Mouse (Mus musculus) liver, postnatal 0 days (tissue): ENCODE results near the gene Sar1b. TPM values are rescaled to one million over a fixed set of nuclear protein-coding genes. Genes with fewer than 3 reads are reported as not detected.

Experiments used
- ATAC-seq: fragments of 200-750 bp; cut with Nextera tagmentation; 2 replicates; pipeline ENCODE4 v1.8.0; 2017; ENCODE audit warnings: mild to moderate bottlenecking, moderate library complexity
- DNase-seq: peaks from one replicate; pipeline ENCODE4 v3.0.0-alpha.2; 2016
- H3K27ac ChIP-seq: fragments of 300-500 bp; sonication (generic); 2 replicates; pipeline ENCODE4 v1.5.1; 2014; ENCODE audit warnings: antibody characterized with exemption, moderate library complexity, mild to moderate bottlenecking, low read depth
- H3K27me3 ChIP-seq: fragments of 300-500 bp; sonication (generic); 2 replicates; pipeline ENCODE4 v1.6.1; 2014; ENCODE audit warnings: low read length, control low read depth, mixed read lengths; ENCODE audit not compliant: insufficient read depth
- H3K36me3 ChIP-seq: fragments of 300-500 bp; sonication (generic); replicated peaks from 2 replicates; pipeline ENCODE4 v1.6.1; 2014; ENCODE audit warnings: mild to moderate bottlenecking, control low read depth, low read length, moderate library complexity, mixed read lengths; ENCODE audit not compliant: insufficient read depth
- H3K4me1 ChIP-seq: fragments of 300-500 bp; sonication (generic); 2 replicates; pipeline ENCODE4 v1.6.1; 2014; ENCODE audit warnings: antibody characterized with exemption, mild to moderate bottlenecking, control low read depth; ENCODE audit not compliant: insufficient read depth
- H3K4me2 ChIP-seq: fragments of 300-500 bp; sonication (generic); 2 replicates; pipeline ENCODE4 v1.6.1; 2014; ENCODE audit warnings: low read depth, mild to moderate bottlenecking, low read length, moderate library complexity, mixed read lengths
- H3K4me3 ChIP-seq: fragments of 300-500 bp; sonication (generic); 2 replicates; pipeline ENCODE4 v1.5.1; 2014; ENCODE audit warnings: low read depth, low read length
- H3K9ac ChIP-seq: fragments of 300-500 bp; sonication (generic); replicated peaks from 2 replicates; pipeline ENCODE4 v1.6.1; 2014; ENCODE audit warnings: mild to moderate bottlenecking, moderate library complexity
- H3K9me3 ChIP-seq: fragments of 300-500 bp; sonication (generic); 2 replicates; pipeline ENCODE4 v1.6.1; 2016; ENCODE audit warnings: mild to moderate bottlenecking, control low read depth, low read length, mixed read lengths
- CTCF ChIP-seq: sonication (generic); IDR thresholded peaks from 2 replicates; pipeline ENCODE4 v1.5.1; 2016; ENCODE audit warnings: antibody characterized with exemption, low read depth
- EP300 ChIP-seq: IDR thresholded peaks from 2 replicates; pipeline ENCODE4 v1.6.1; 2016; ENCODE audit warnings: antibody characterized with exemption, low read depth, mild to moderate bottlenecking
- WGBS: fragments of 180-500 bp; shearing (Covaris S2); extraction: QIAGEN DNeasy Blood & Tissue Kit; methylation state at CpG from one replicate; pipeline ENCODE4 v1.1.7; 2014; ENCODE audit not compliant: insufficient replicate concordance; 5-methylcytosine and 5-hydroxymethylcytosine counted together
- polyA plus RNA-seq: library from polyadenylated mRNA; unstranded; fragments of >200 nt; fragmentation: Nextera tagmentation; extraction: Ambion mirVana; gene quantifications from 2 replicates; pipeline ENCODE4 v1.2.1, GENCODE M21; 2015

Gene Sar1b
- polyA plus RNA-seq, 1 experiment from 2014 or later = 204 TPM

GRCm38 (mm10) chr11:51759251-51759650 is 4.2 kb upstream of the Sar1b start:
- WGBS = 69% methylated on average over 2 of the region's 2 CpGs
- no peak for ATAC-seq

GRCm38 (mm10) chr11:51759941-51760657 is 3.4 kb upstream of the Sar1b start:
- Histone ChIP-seq H3K4me1 (peaks cover 26% of the 10 kb centered on the region), H3K4me2 (no peak overlapping the region), H3K27ac (peak overlapping the region; percentile 89), H3K9ac (no peak overlapping the region), H3K36me3 (no peaks in the 10 kb centered on the region), H3K27me3 (no peaks in the 10 kb centered on the region), H3K4me3 (no peak overlapping the region), H3K9me3 (no peaks in the 10 kb centered on the region)
- 70% methylated on average over 6 of the region's 6 CpGs for WGBS
- no peak for TF ChIP-seq CTCF
- TF ChIP-seq EP300 = no peak
- DNase-seq = no peak
- no peak for ATAC-seq

More at GRCm38 (mm10) chr11:51759251-51759650, 4.2 kb upstream of the Sar1b start:
- Histone ChIP-seq H3K27ac (peak overlapping the region; percentile 89), H3K4me3 (no peak overlapping the region), H3K9me3 (no peaks in the 10 kb centered on the region), H3K9ac (no peak overlapping the region), H3K27me3 (no peaks in the 10 kb centered on the region), H3K4me1 (peaks cover 27% of the 10 kb centered on the region), H3K36me3 (no peaks in the 10 kb centered on the region), H3K4me2 (no peak overlapping the region)
- peak; percentile 26; the same call in 1 of the 2 replicates for TF ChIP-seq EP300
- TF ChIP-seq CTCF = no peak
- DNase-seq = no peak

GRCm38 (mm10) chr11:51761241-51761640 is 2.2 kb upstream of the Sar1b start:
- WGBS = 75% methylated on average over 5 of the region's 5 CpGs
- H3K9me3 ChIP-seq = no peaks in the 10 kb centered on the region
- DNase-seq (no peak), ATAC-seq (no peak)
- H3K27me3 ChIP-seq = no peaks in the 10 kb centered on the region
- no peak overlapping the region for H3K27ac ChIP-seq
- H3K4me2 ChIP-seq = no peak overlapping the region
- no peak for TF ChIP-seq EP300
- no peak overlapping the region for H3K9ac ChIP-seq
- H3K36me3 ChIP-seq = no peaks in the 10 kb centered on the region
- H3K4me1 ChIP-seq = peaks cover 26% of the 10 kb centered on the region
- no peak overlapping the region for H3K4me3 ChIP-seq

- Histone ChIP-seq H3K9ac (peak overlapping the region; percentile 97), H3K4me1 (peaks cover 19% of the 10 kb centered on the region), H3K36me3 (no peaks in the 10 kb centered on the region), H3K4me2 (peak overlapping the region; percentile 83), H3K9me3 (no peaks in the 10 kb centered on the region), H3K4me3 (peak overlapping the region; percentile 99), H3K27me3 (no peaks in the 10 kb centered on the region), H3K27ac (peak overlapping the region; percentile 86)
- no peak for TF ChIP-seq EP300
- TF ChIP-seq CTCF = no peak
- 3% methylated on average over 13 of the region's 13 CpGs for WGBS
- no peak for ATAC-seq
- no peak for DNase-seq
Measured at GRCm38 (mm10) chr11:51763955-51764354, 468 bp downstream of the Sar1b start.

GRCm38 (mm10) chr11:51764816-51765215 is 1.3 kb downstream of the Sar1b start:
- 56% methylated on average over 4 of the region's 4 CpGs for WGBS
- Histone ChIP-seq H3K9ac (peak overlapping the region; percentile 97; the same call in 1 of the 2 replicates), H3K4me2 (peak overlapping the region; percentile 83), H3K27ac (peak overlapping the region; percentile 86), H3K9me3 (no peaks in the 10 kb centered on the region), H3K4me3 (peak overlapping the region; percentile 99), H3K36me3 (no peaks in the 10 kb centered on the region), H3K4me1 (peaks cover 19% of the 10 kb centered on the region), H3K27me3 (no peaks in the 10 kb centered on the region)
- no peak for ATAC-seq
- DNase-seq = no peak
- TF ChIP-seq CTCF = no peak
- no peak for TF ChIP-seq EP300

- no peaks in the 10 kb centered on the region for H3K27me3 ChIP-seq
- 52% methylated on average over 8 of the region's 8 CpGs for WGBS
- H3K4me2 ChIP-seq = peak overlapping the region; percentile 40; the same call in 1 of the 2 replicates
- peak; percentile 25 for DNase-seq
- peak overlapping the region; percentile 95 for H3K27ac ChIP-seq
- ATAC-seq = peak; percentile 80
- H3K9ac ChIP-seq = 0 out of 2 replicates have a peak overlapping the region, but pooled peaks have one; percentile 30
- TF ChIP-seq EP300 (peak; percentile 24), CTCF (no peak)
- H3K4me1 ChIP-seq = peaks cover 19% of the 10 kb centered on the region
- no peaks in the 10 kb centered on the region for H3K9me3 ChIP-seq
- no peak overlapping the region for H3K4me3 ChIP-seq
- H3K36me3 ChIP-seq = no peaks in the 10 kb centered on the region
Measured at GRCm38 (mm10) chr11:51767579-51768220, 4.2 kb downstream of the Sar1b start.
